Mouse (Mus musculus): ENCODE data around the gene 4921517D22Rik. TPM values are rescaled to one million over a fixed set of nuclear protein-coding genes. Genes with fewer than 3 reads are reported as not detected.

4921517D22Rik gene
- polyA plus RNA-seq, 1 experiment from 2014 or later, result not detected

GRCm38 (mm10) chr13:59656975-59657388 is 36.9 kb downstream of the 4921517D22Rik start:
- H3K27ac ChIP-seq, result no peak overlapping the region
- H3K4me3 ChIP-seq (replicated peaks; ENCODE audit: low read length), result no peak overlapping the region
- peaks cover 14% of the 10 kb centered on the region for H3K4me1 ChIP-seq (replicated peaks; ENCODE audit: control insufficient read depth, insufficient read depth, low read length)
- peaks cover 4% of the 10 kb centered on the region for H3K36me3 ChIP-seq (replicated peaks; ENCODE audit: control insufficient read depth, insufficient read depth)
- WGBS, result 11% methylated on average over 4 of the region's 4 CpGs
- no peaks in the 10 kb centered on the region for H3K9me3 ChIP-seq (ENCODE audit: control insufficient read depth, low read length)
- ATAC-seq (ENCODE audit: low FRiP score), result 0 out of 2 replicates have a peak, but pooled peaks have one; percentile 21
- no peak overlapping the region for H3K4me2 ChIP-seq (replicated peaks)
- no peak overlapping the region for H3K9ac ChIP-seq
- H3K27me3 ChIP-seq (ENCODE audit: control insufficient read depth, insufficient read depth, low read length), result no peaks in the 10 kb centered on the region
- DNase-seq (ENCODE audit: low spot score), result no peak

GRCm38 (mm10) chr13:59656316-59656832 is 37.5 kb downstream of the 4921517D22Rik start:
- ATAC-seq (ENCODE audit: low FRiP score) (no peak), DNase-seq (ENCODE audit: low spot score) (no peak)
- Histone ChIP-seq H3K9ac (no peak overlapping the region), H3K4me1 (replicated peaks; ENCODE audit: control insufficient read depth, insufficient read depth, low read length) (peaks cover 14% of the 10 kb centered on the region), H3K4me3 (replicated peaks; ENCODE audit: low read length) (no peak overlapping the region), H3K9me3 (ENCODE audit: control insufficient read depth, low read length) (no peaks in the 10 kb centered on the region), H3K27ac (no peak overlapping the region), H3K36me3 (replicated peaks; ENCODE audit: control insufficient read depth, insufficient read depth) (no peaks in the 10 kb centered on the region), H3K4me2 (replicated peaks) (no peak overlapping the region), H3K27me3 (ENCODE audit: control insufficient read depth, insufficient read depth, low read length) (no peaks in the 10 kb centered on the region)
- 50% methylated on average over 10 of the region's 10 CpGs for WGBS

GRCm38 (mm10) chr13:59655718-59656315 is 38.1 kb downstream of the 4921517D22Rik start:
- no peaks in the 10 kb centered on the region for H3K36me3 ChIP-seq (replicated peaks; ENCODE audit: control insufficient read depth, insufficient read depth)
- ATAC-seq (ENCODE audit: low FRiP score) (no peak), DNase-seq (ENCODE audit: low spot score) (no peak)
- H3K27ac ChIP-seq, result no peak overlapping the region
- peaks cover 14% of the 10 kb centered on the region for H3K4me1 ChIP-seq (replicated peaks; ENCODE audit: control insufficient read depth, insufficient read depth, low read length)
- no peaks in the 10 kb centered on the region for H3K9me3 ChIP-seq (ENCODE audit: control insufficient read depth, low read length)
- no peak overlapping the region for H3K4me2 ChIP-seq (replicated peaks)
- H3K9ac ChIP-seq, result no peak overlapping the region
- H3K4me3 ChIP-seq (replicated peaks; ENCODE audit: low read length), result no peak overlapping the region
- 93% methylated on average over 15 of the region's 15 CpGs for WGBS
- no peaks in the 10 kb centered on the region for H3K27me3 ChIP-seq (ENCODE audit: control insufficient read depth, insufficient read depth, low read length)

GRCm38 (mm10) chr13:59654465-59654864 is 39.4 kb downstream of the 4921517D22Rik start:
- Histone ChIP-seq H3K4me1 (replicated peaks; ENCODE audit: control insufficient read depth, insufficient read depth, low read length) (peaks cover 14% of the 10 kb centered on the region), H3K27me3 (ENCODE audit: control insufficient read depth, insufficient read depth, low read length) (no peaks in the 10 kb centered on the region), H3K4me3 (replicated peaks; ENCODE audit: low read length) (no peak overlapping the region), H3K4me2 (replicated peaks) (no peak overlapping the region), H3K9ac (no peak overlapping the region), H3K36me3 (replicated peaks; ENCODE audit: control insufficient read depth, insufficient read depth) (0 out of 2 replicates have a peak, but pooled peaks cover 5% of the 10 kb centered on the region), H3K27ac (no peak overlapping the region), H3K9me3 (ENCODE audit: control insufficient read depth, low read length) (no peaks in the 10 kb centered on the region)
- 90% methylated on average over 5 of the region's 5 CpGs for WGBS
- DNase-seq (ENCODE audit: low spot score) (no peak), ATAC-seq (ENCODE audit: low FRiP score) (no peak)

GRCm38 (mm10) chr13:59653136-59653535 is 40.8 kb downstream of the 4921517D22Rik start:
- Histone ChIP-seq H3K4me3 (replicated peaks; ENCODE audit: low read length) (no peak overlapping the region), H3K9me3 (ENCODE audit: control insufficient read depth, low read length) (no peaks in the 10 kb centered on the region), H3K4me2 (replicated peaks) (no peak overlapping the region), H3K4me1 (replicated peaks; ENCODE audit: control insufficient read depth, insufficient read depth, low read length) (peaks cover 14% of the 10 kb centered on the region), H3K27ac (0 out of 2 replicates have a peak overlapping the region, but pooled peaks have one; percentile 49), H3K27me3 (ENCODE audit: control insufficient read depth, insufficient read depth, low read length) (no peaks in the 10 kb centered on the region), H3K36me3 (replicated peaks; ENCODE audit: control insufficient read depth, insufficient read depth) (peaks cover 14% of the 10 kb centered on the region; the same call in 1 of the 2 replicates), H3K9ac (no peak overlapping the region)
- WGBS, result 44% methylated on average over 3 of the region's 3 CpGs
- ATAC-seq (ENCODE audit: low FRiP score), result no peak
- DNase-seq (ENCODE audit: low spot score), result no peak

GRCm38 (mm10) chr13:59652651-59653050 is 41.3 kb downstream of the 4921517D22Rik start:
- ATAC-seq (ENCODE audit: low FRiP score) (no peak; the same call in 1 of the 2 replicates), DNase-seq (ENCODE audit: low spot score) (peak; percentile 42)
- no peak overlapping the region for H3K4me2 ChIP-seq (replicated peaks)
- no peaks in the 10 kb centered on the region for H3K27me3 ChIP-seq (ENCODE audit: control insufficient read depth, insufficient read depth, low read length)
- H3K4me3 ChIP-seq (replicated peaks; ENCODE audit: low read length), result no peak overlapping the region
- no peak overlapping the region for H3K9ac ChIP-seq
- H3K4me1 ChIP-seq (replicated peaks; ENCODE audit: control insufficient read depth, insufficient read depth, low read length), result peaks cover 14% of the 10 kb centered on the region
- WGBS, result 20% methylated on average over 5 of the region's 5 CpGs
- H3K27ac ChIP-seq, result peak overlapping the region; percentile 49; the same call in 1 of the 2 replicates
- peaks cover 14% of the 10 kb centered on the region; the same call in 1 of the 2 replicates for H3K36me3 ChIP-seq (replicated peaks; ENCODE audit: control insufficient read depth, insufficient read depth)
- H3K9me3 ChIP-seq (ENCODE audit: control insufficient read depth, low read length), result no peaks in the 10 kb centered on the region

- H3K4me2 ChIP-seq (replicated peaks), result no peak overlapping the region
- 77% methylated on average over 5 of the region's 5 CpGs for WGBS
- no peak overlapping the region for H3K27ac ChIP-seq
- H3K9ac ChIP-seq, result no peak overlapping the region
- H3K9me3 ChIP-seq (ENCODE audit: control insufficient read depth, low read length), result no peaks in the 10 kb centered on the region
- H3K4me1 ChIP-seq (replicated peaks; ENCODE audit: control insufficient read depth, insufficient read depth, low read length), result peaks cover 14% of the 10 kb centered on the region
- DNase-seq (ENCODE audit: low spot score), result no peak
- no peaks in the 10 kb centered on the region for H3K27me3 ChIP-seq (ENCODE audit: control insufficient read depth, insufficient read depth, low read length)
- ATAC-seq (ENCODE audit: low FRiP score), result no peak
- peaks cover 14% of the 10 kb centered on the region; the same call in 1 of the 2 replicates for H3K36me3 ChIP-seq (replicated peaks; ENCODE audit: control insufficient read depth, insufficient read depth)
- no peak overlapping the region for H3K4me3 ChIP-seq (replicated peaks; ENCODE audit: low read length)
Measured at GRCm38 (mm10) chr13:59649781-59650180, 44.1 kb downstream of the 4921517D22Rik start.

GRCm38 (mm10) chr13:59648598-59648997 is 45.3 kb downstream of the 4921517D22Rik start:
- Histone ChIP-seq H3K9me3 (ENCODE audit: control insufficient read depth, low read length) (no peaks in the 10 kb centered on the region), H3K4me2 (replicated peaks) (no peak overlapping the region), H3K4me1 (replicated peaks; ENCODE audit: control insufficient read depth, insufficient read depth, low read length) (peaks cover 13% of the 10 kb centered on the region), H3K27me3 (ENCODE audit: control insufficient read depth, insufficient read depth, low read length) (no peaks in the 10 kb centered on the region), H3K36me3 (replicated peaks; ENCODE audit: control insufficient read depth, insufficient read depth) (peaks cover 14% of the 10 kb centered on the region; the same call in 1 of the 2 replicates), H3K9ac (no peak overlapping the region), H3K27ac (no peak overlapping the region), H3K4me3 (replicated peaks; ENCODE audit: low read length) (no peak overlapping the region)
- 88% methylated on average over 6 of the region's 6 CpGs for WGBS
- DNase-seq (ENCODE audit: low spot score) (no peak), ATAC-seq (ENCODE audit: low FRiP score) (no peak)

GRCm38 (mm10) chr13:59647484-59647883 is 46.4 kb downstream of the 4921517D22Rik start:
- no peak overlapping the region for H3K9ac ChIP-seq
- WGBS, result 88% methylated on average over 6 of the region's 6 CpGs
- DNase-seq (ENCODE audit: low spot score), result no peak

More at GRCm38 (mm10) chr13:59647484-59647883, 46.4 kb downstream of the 4921517D22Rik start:
- no peaks in the 10 kb centered on the region for H3K9me3 ChIP-seq (ENCODE audit: control insufficient read depth, low read length)
- H3K36me3 ChIP-seq (replicated peaks; ENCODE audit: control insufficient read depth, insufficient read depth), result peaks cover 15% of the 10 kb centered on the region
- no peak overlapping the region for H3K4me2 ChIP-seq (replicated peaks)
- H3K4me3 ChIP-seq (replicated peaks; ENCODE audit: low read length), result no peak overlapping the region
- H3K27ac ChIP-seq, result no peak overlapping the region
- H3K4me1 ChIP-seq (replicated peaks; ENCODE audit: control insufficient read depth, insufficient read depth, low read length), result 0 out of 2 replicates have a peak, but pooled peaks cover 2% of the 10 kb centered on the region
- ATAC-seq (ENCODE audit: low FRiP score), result no peak
- H3K27me3 ChIP-seq (ENCODE audit: control insufficient read depth, insufficient read depth, low read length), result no peaks in the 10 kb centered on the region

All from hindbrain, embryonic 14.5 days (tissue).